Mouse (Mus musculus) myocyte (in vitro differentiated cells): Measurements from ENCODE around the gene Gk2.

ENCODE experiments used
- CEBPB ChIP-seq: IDR thresholded peaks from 2 replicates; pipeline ENCODE4 v1.6.1; 2011; ENCODE audit warnings: mild to moderate bottlenecking, moderate library complexity; ENCODE audit not compliant: poor library complexity, insufficient read depth, severe bottlenecking
- E2F4 ChIP-seq: IDR thresholded peaks from one replicate; pipeline ENCODE4 v1.6.1; 2011; ENCODE audit warnings: mild to moderate bottlenecking, control low read depth, moderate library complexity; ENCODE audit not compliant: insufficient read depth
- MAX ChIP-seq: IDR thresholded peaks from one replicate; pipeline ENCODE4 v1.6.1; 2011; ENCODE audit warnings: low read depth, mild to moderate bottlenecking, control low read depth
- MYOD1 ChIP-seq, 3 experiments: IDR thresholded peaks; one replicate each; pipeline ENCODE4 v1.6.1; 2011; ENCODE audit warnings: control low read depth in 2 of 3, low read depth in 2 of 3, mild to moderate bottlenecking in 2 of 3, moderate library complexity in 1 of 3; ENCODE audit not compliant: insufficient read length in 2 of 3, control insufficient read depth in 1 of 3
- POLR2A ChIP-seq: IDR thresholded peaks from one replicate; pipeline ENCODE4 v1.6.1; 2011; ENCODE audit warnings: low read depth, mild to moderate bottlenecking, control low read depth, moderate library complexity; ENCODE audit not compliant: insufficient read length
- REST ChIP-seq: IDR thresholded peaks from one replicate; pipeline ENCODE4 v1.6.1; 2011; ENCODE audit warnings: mild to moderate bottlenecking, control low read depth, moderate library complexity; ENCODE audit not compliant: insufficient read depth, insufficient read length
- TCF3 ChIP-seq: IDR thresholded peaks from one replicate; pipeline ENCODE4 v1.6.1; 2011; ENCODE audit warnings: low read depth, control low read depth; ENCODE audit not compliant: insufficient read length
- USF1 ChIP-seq: IDR thresholded peaks from one replicate; pipeline ENCODE4 v1.6.1; 2011; ENCODE audit warnings: low read depth, mild to moderate bottlenecking, control low read depth, moderate library complexity

DNA sequence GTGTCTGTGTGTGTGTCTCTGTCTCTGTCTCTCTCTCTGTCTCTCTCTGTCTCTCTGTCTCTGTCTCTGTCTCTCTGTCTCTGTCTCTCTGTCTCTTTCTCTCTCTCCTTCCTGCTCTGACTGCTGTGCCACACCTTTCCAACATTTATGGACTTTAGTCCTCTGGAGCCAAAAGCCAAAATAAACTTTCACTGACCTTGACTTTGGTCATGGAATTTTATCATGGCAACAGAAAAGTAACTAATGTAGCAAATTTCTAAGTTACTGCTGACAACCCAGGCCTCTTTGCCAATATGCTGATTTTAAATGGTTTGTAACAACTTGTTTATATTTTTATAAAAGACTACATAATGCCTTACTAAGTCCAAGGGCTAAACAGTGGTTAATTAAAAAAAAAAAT is 41.2 kb upstream of the Gk2 start:
- TF ChIP-seq E2F4 (no peak), POLR2A (no peak), MAX (no peak), CEBPB (no peak), TCF3 (no peak), REST (no peak), MYOD1 (IDR thresholded peaks at IDR 0.05; ENCODE audit: control insufficient read depth in 1 of 3, insufficient read length in 2 of 3, low read depth in 2 of 3) (no peak), USF1 (no peak)
